Mouse (Mus musculus) urinary bladder, postnatal 25 days (tissue): ENCODE measurements at regions not wholly inside any gene's neighbourhood (a gene's known extent, or its start where the extent isn't known, plus 50 kb on each side); places are given as distances from the start of the nearest gene placed in this dataset.

Source experiments
- DNase-seq: peaks from one replicate; pipeline ENCODE4 v3.0.0; 2022; ENCODE audit warnings: low spot score

- no peak for DNase-seq
These were observed 89.9 kb upstream of the Mef2a start for GRCm38 (mm10) chr7:67462591-67462990.

DNA sequence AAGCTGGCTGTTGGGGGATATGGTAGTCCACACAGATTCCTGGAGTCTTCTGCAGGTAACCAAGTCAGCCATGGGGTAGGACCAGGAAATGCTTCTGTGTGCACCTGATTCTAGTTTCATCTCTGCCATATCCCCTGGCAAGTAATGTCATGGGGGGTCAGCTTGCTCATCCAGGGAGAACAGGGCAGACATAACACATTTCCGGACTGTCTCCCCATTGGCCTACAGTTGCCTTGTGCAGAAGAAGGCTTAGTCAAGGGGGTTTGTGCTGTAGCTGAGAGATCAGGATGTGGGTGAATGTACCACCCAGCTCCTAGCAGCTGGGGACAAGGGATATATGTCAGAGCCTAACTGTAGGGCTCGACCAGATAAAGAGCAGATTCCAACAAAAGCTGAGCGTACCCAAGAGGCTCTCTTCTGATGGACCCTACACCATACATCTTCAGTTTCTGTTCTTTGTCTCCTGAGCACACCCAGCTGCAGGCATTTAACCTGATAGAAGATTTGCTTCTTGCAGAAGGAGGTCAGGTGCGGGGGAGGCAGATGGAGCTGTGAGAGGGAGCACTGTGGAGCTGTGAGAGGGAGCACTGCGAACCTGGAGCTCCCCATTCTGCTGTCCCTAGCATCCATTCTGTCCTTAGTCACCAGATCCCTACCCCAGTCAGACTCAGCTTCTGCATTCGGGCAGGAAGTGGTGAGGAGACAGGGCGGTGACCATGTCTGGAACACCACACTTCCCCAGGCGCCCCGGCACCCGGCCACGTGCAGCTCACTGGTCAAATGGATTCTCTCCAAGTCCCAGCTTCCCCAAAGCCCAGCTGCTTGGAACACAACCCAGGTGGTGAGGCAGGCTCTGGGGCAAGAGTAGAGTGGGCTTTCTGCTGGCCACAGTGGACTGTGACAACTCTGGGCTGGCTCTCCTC, 88.9 kb upstream of the Mef2a start:
- DNase-seq, result peak; percentile 54

GRCm38 (mm10) chr7:67459810-67460209, 87.2 kb upstream of the Mef2a start:
- peak; percentile 41 for DNase-seq

DNA sequence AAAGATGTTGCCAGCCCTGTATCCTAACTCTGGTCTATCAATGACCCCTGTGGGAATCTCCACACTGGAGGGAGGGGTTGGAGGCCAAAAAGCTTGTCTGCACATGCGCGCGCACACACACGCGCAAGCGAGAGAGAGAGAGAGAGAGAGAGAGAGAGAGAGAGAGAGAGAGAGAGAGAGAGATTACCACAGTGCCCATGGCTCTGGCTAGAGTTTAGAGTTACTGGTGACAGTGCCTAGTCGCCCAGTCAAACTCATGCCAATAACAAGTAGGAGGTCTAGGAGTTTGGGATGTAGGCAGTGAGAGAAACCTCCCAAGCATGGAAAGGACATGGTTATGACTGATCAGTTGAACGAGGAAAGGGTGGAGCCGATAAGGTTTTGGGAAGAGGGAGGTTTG, 86.6 kb upstream of the Mef2a start:
- DNase-seq, result no peak

DNA sequence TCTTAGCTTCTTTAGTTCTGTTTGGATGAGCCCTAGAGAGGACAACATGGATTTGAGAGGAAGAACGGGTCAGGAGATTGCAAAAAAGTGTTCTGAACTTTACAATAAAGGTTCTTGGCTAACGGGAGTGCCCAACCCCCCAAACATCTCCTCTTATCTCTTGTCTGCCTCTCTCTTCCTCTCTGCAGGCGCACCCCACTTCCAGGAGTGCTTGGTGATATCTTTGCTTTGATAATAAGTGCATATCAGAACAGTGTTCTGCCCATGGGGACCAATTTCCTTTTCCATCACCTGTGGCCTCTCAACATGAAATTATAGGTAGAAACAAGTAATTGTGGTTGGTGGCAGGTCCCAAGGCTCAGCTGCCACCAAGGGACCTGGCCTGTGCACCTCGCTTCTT, 86.0 kb upstream of the Mef2a start:
- DNase-seq, result no peak

DNA sequence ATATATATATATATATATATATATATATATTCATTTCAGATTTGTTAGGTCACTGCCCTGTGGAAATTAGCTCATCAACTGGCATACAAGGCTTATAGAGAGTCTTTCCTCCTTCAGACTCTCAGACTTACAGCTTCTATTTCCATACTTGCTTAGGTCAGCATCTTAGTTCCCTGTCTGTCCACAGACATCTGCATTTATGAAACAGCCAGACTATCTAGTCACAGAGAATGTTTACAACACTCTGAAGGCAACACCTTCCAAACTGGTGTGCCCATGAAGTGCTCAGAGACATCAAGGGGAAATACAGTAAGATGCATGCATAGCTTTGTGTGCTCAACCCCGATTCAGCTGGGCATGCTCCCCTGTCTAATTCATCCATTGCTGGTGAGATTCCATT, 85.2 kb upstream of the Mef2a start:
- DNase-seq, result no peak

DNA sequence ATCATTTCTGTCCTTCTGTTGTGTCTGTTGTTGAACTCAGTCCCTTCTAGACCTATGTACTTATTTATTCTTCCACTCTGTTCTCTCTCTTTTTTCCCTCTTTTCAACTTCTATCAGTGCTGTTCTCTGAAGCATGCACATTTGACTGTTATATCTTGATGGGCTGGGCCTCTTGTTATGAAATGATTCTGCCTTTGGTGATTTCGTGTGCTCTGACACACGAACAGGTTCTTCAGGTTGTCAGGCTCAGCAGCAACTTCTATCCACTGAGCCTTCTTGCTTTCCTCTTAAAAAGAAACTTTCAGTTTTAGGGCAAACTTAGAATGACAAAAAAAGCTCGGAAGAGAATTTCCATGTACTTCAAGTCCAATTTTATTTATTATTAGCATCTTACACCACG, 83.4 kb upstream of the Mef2a start:
- no peak for DNase-seq

DNA sequence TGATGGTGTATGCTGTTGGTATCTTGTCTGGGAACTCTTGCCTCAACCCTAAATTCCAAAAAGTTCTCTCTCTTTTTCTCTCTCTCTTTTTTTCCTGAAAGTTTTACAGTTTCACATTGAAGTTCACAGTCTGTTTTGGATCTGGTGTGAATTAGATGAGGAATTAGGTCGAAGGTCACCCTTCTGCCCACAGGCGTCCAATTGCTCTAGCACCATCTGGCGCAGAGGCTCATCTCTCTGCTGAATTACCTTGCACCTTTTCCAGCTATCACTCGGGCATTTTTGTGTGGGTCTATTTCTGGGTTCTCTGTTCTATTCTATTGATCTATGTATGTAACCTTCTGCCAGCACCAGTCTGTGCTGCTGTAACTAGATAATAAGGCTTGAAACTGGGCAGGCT, 81.8 kb upstream of the Mef2a start:
- DNase-seq, result no peak

DNA sequence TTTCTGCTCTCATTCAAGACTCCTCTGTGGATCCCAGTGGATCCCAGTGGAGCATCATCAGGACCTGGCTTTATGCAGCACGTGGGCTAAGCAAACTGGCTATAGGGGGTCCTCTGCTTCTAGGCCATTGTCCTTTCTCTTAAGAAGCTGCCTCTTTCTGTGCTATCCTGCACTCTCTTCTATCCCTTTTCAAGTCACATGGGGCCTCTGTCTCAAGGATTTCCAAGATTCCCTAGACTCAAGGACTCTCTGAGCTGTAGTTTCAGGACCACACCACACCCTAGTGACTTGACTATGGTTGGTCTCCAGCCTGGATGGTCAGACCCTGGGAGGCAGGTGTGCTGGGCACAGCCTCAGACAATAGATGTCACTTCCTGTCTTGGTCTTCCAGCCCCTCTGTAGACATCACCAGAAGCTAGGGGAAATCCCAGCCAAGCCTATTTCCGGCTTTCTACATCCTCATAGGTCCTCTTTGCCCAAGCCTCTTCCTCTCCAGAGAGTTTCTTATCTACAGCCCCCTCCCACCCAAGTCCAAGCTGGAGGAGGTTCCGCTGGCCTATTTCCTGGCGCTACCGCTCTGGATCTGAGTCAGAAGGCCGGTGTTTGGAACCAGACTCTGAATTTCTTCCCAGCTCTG, 78.6 kb upstream of the Mef2a start:
- no peak for DNase-seq

- DNase-seq, result no peak
These were observed 73.9 kb upstream of the Mef2a start for GRCm38 (mm10) chr7:67446606-67447005.

DNA sequence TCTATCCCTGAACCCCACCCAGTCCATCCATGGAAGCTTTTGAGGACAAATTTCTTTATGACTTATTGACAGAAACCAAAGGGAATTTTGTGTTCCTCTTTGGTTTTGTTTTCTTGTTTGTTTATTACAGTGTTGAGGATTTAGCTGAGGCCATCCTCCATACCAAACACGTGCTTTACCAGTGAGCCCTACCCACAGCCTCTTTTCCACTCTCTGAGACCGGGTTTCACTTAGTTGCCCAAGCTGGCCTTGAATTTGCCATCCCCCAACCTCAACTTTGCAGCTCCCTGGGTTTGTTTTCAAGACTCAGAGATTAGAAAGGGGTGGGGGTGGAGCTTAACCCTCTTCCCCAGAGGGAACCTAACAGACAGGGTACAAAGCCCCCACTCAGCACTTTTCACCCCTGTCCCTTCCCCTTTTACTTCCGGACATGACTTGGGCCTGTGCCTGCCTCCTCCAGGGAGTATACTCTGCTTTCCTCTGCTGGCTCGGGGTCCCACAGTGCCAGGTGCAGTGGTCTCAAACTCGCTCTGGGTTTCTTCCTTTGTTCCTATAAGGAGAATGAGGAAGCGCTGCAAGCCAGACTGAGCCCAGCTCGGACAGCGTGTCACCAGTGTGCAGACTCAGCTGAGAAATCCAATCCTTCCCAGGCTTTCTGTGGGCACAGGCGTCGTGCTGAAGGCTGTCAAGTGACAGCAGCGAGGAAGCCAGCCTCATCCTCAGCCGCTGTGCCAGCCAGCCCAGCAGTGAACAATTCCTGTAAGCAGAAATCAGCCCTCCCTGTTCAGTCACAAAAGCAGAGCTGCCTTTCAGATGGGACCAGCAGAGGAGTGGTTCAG, 72.8 kb upstream of the Mef2a start:
- no peak for DNase-seq

GRCm38 (mm10) chr7:67444523-67444942, 71.9 kb upstream of the Mef2a start:
- DNase-seq, result no peak

GRCm38 (mm10) chr7:67443666-67444065, 71.0 kb upstream of the Mef2a start:
- no peak for DNase-seq

- no peak for DNase-seq
These were observed 70.4 kb upstream of the Mef2a start for GRCm38 (mm10) chr7:67443001-67443555.

GRCm38 (mm10) chr7:67442284-67442683, 69.6 kb upstream of the Mef2a start:
- DNase-seq, result no peak

DNA sequence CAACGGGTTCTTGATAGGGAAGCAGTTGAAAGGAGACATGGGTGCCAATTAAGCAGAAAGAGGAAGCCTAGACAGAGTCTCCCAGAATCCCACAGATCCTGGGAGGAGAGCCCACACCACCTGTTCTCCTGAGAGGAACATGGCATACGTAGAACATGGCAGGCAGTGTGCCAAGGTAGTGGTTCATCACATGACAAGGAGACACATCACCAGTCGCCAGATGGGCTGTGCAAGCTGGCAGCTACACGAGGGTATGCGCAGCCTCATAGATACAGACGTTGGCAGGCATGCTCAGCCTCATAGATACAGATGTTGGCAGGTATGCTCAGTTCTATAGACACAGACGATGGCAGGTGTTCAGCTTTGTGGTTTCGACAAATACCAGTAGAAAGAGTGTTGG, 68.1 kb upstream of the Mef2a start:
- DNase-seq, result no peak

DNA sequence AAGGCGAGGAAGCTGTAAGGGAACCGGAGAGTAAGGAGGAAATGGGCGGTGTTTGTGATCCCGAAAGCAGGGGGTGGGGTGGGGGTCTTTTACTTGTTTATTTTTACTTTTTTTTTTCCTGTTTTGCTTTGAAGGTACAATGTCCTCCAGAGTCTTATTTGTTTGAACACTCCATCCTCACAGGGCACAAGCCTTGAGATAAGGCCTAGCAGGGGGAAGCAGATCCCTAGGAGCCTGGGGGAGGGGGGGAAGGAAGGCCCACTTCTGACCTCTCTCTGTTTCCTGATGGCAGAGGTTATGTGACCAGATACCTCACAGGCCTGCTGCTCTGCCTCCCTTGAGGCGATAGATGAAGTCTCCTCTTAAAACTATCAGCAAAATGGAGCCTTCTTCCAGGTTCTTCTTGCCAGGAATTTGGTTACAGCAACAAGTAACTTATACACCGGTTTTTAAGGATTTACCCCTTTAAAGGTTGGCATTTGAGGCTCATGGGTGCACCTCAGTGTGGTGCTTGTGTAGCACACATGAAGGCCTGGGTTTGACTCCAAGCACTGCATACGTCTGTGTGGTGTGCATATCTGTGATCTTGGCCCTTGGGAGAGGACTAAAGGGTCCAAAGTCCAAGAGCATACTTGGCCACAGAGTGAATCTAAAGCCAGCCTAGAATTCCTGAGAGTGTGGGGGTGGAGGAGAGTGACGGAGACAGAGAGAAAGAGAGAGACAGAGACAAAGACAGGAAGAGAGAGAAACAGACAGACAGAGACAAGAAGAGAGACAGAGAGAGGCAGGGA, 64.8 kb upstream of the Mef2a start:
- no peak for DNase-seq

DNA sequence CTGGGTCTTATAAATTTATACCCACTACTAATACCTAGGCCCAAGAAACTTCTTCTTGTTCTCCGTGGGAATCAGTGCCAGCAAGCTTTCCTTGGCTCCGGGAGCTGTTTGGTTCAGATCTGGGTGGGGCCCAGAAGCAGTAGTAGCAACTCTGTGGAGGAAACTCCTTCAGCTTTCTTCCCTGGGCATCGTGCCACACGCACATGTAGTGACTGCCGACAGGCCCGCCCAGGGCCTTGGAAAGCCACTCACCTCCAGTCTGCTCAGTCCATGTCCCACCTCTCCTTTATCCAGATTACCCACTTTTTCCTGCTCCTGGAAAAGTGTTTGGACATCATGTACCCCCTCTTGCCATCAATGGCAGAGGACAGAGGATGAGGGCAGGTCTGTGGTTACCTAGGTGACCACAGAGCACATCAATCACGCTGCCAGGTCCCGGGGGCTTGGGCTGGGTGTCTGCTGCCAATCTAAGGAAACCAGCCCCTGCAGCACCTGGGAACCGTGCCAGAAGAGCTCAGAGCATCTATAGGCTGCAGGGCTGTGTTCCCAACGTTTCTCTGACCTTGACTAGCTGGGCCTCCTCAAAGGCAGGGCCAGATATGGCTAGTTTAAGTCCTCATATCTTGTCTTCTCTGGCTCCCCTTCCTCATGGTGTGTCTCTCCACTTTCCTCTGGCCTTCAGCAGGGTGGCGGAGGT, 63.1 kb upstream of the Mef2a start:
- DNase-seq, result peak; percentile 44

DNA sequence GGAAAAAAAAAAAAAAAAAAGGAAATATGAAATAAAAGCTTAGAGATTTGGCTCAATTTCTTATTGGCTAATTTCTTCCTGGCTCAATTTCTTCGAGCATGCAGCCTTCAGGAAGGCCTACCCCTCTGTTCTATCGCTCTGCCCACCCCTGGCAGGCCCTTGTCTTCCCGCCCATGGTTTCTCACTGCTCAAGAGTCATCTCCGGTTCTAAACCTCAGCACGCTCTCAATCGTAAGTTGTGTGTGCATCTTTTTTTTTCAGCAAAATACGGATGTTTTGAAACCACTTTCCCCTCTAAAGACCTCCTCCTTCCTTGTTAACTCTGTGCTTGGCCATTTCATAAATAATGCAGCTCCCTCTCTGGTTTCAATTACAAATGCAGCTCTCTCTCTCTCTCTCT, 58.3 kb upstream of the Mef2a start:
- DNase-seq, result no peak

DNA sequence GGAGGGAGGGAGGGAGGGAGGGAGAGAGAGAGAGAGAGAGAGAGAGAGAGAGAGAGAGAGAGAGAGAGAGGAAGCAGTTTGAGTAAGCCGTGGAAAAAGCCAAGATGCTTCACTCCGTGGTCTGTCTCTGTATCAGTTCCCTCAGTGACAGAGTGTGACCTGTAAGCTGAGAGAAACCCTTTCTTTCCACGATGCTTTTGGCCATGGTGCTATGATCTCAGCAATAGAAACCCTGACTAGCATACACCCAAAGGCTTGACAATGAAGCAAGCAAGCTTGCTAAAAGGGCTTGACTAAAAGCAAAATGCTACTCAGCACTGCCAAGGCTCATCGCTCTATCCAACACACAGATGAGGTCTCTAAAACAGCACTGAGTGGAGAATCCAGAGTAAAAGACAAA, 57.4 kb upstream of the Mef2a start:
- DNase-seq, result no peak
